Mouse (Mus musculus): ENCODE data around the gene Gm6509.
"Not testable (repeated sequence)": the region's sequence is repeated elsewhere in the genome, so short reads cannot be mapped to it uniquely, and the experiment has no call there.

Gene Gm6509

DNA sequence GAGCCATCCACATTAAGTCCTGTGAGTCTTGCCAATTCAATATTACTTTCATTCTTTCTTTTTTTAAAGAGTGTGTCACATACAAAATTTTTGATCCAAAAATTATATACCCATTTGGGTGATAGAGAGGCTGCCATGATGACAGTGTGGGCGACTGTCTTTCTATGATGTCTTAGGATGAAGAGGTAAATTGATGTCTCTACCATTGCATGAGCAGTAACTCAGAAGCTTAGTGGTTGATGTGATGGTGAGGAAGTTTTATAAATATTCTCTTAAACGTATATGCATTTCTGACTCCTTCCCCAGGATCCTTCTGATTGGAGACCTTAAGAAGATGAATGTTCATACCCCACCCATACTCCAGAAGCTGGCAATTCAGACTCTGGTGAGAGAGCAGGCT, at the start of gene Gm6509:
Gene Gm6509 (plus strand): TSS at position 301 of the 400 bp plus-strand sequence.
- not testable (repeated sequence) for DNase-seq (ENCODE audit: extremely low read depth, insufficient read length, low spot score)

DNA sequence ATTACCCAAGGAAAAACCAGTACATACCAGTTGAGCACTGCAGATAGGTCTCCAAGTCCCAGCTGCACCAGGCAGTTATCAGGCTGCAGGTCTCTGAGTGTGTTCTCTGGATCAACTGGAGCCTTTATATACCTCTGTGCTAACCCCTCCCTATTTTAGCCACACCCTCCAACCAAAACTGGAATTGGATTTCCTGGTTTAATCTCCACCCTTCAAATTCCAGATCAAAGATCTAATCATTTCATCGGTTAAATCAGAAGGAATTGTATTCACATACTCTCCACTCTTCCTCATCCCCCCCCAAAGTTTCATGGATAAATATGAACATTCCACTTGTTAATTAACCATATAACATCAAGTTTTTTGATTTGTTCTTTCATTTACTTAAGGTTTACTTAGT, 7.5 kb upstream of the Gm6509 start, which contains the start of gene Gm3147:
Gene Gm3147 (minus strand): TSS at position 101 of the 400 bp plus-strand sequence.
- DNase-seq (ENCODE audit: extremely low read depth, insufficient read length, low spot score): not testable (repeated sequence)

DNA sequence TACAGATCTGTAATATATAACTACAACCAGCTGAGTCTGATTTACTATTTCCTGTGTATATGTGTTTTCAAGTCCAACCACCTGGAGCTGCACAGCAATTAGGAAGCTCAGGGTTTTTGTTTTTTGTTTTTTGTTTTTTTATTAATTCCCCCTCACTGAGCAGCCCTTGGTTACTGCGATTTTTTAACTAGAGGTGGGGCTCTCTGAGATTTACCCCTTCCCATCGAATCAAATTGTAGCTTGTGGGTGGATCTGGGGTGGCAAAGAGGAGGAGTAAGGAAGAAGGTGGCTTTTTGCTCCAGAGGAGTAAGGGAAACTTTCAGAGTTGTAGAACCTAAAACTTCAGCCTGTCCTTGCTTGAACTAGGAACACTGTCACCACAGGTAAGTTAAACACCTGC, 24.3 kb downstream of the Gm6509 start, which contains the start of gene Gm6205:
Gene Gm6205 (plus strand): TSS at position 301 of the 400 bp plus-strand sequence.
- DNase-seq (ENCODE audit: extremely low read depth, insufficient read length, low spot score): not testable (repeated sequence)

All from 3134 (cell line).